Mouse (Mus musculus) embryonic facial prominence, embryonic 14.5 days (tissue): Measurements from ENCODE around the gene Prim2. TPM values are rescaled to one million over a fixed set of nuclear protein-coding genes. Genes with fewer than 3 reads are reported as not detected.
A peak's percentile ranks its signal among the peaks of the same experiment; 100 is the strongest.

Experiments used
- ATAC-seq: fragments of 200-750 bp; cut with Nextera tagmentation; 2 replicates; pipeline ENCODE4 v1.8.0; 2017; ENCODE audit warnings: low read depth, moderate number of reproducible peaks, moderate TSS enrichment
- DNase-seq: peaks from one replicate; pipeline ENCODE4 v3.0.0-alpha.2; 2015; ENCODE audit warnings: low spot score
- H3K27ac ChIP-seq: fragments of 300-500 bp; sonication (generic); replicated peaks from 2 replicates; pipeline ENCODE4 v1.5.1; 2014; ENCODE audit warnings: low read depth, mild to moderate bottlenecking, low read length, moderate library complexity
- H3K27me3 ChIP-seq: fragments of 300-500 bp; sonication (generic); replicated peaks from 2 replicates; pipeline ENCODE4 v1.6.1; 2014; ENCODE audit warnings: low read length; ENCODE audit not compliant: control insufficient read depth, insufficient read depth
- H3K36me3 ChIP-seq: fragments of 300-500 bp; sonication (generic); 2 replicates; pipeline ENCODE4 v1.6.1; 2014; ENCODE audit warnings: low read length, mixed read lengths; ENCODE audit not compliant: control insufficient read depth, insufficient read depth
- H3K4me1 ChIP-seq: fragments of 300-500 bp; sonication (generic); 2 replicates; pipeline ENCODE4 v1.6.1; 2014; ENCODE audit warnings: antibody characterized with exemption, low read length; ENCODE audit not compliant: control insufficient read depth, insufficient read depth
- H3K4me2 ChIP-seq: fragments of 300-500 bp; sonication (generic); 2 replicates; pipeline ENCODE4 v1.6.1; 2014; ENCODE audit warnings: low read depth, mild to moderate bottlenecking, low read length, moderate library complexity, mixed read lengths
- H3K4me3 ChIP-seq: fragments of 300-500 bp; sonication (generic); 2 replicates; pipeline ENCODE4 v1.5.1; 2014; ENCODE audit warnings: low read depth, mild to moderate bottlenecking, low read length
- H3K9ac ChIP-seq: fragments of 300-500 bp; sonication (generic); 2 replicates; pipeline ENCODE4 v1.6.1; 2014; ENCODE audit warnings: low read depth, mild to moderate bottlenecking, low read length, moderate library complexity, mixed read lengths
- H3K9me3 ChIP-seq: fragments of 300-500 bp; sonication (generic); 2 replicates; pipeline ENCODE4 v1.6.1; 2016; ENCODE audit warnings: low read length; ENCODE audit not compliant: control insufficient read depth
- WGBS: fragments of 180-500 bp; shearing (Covaris S2); extraction: QIAGEN DNeasy Blood & Tissue Kit; methylation state at CpG from one replicate; pipeline ENCODE4 v1.1.7; 2014; 5-methylcytosine and 5-hydroxymethylcytosine counted together
- polyA plus RNA-seq: library from polyadenylated mRNA; unstranded; fragments of >200 nt; fragmentation: Nextera tagmentation; extraction: Ambion mirVana; gene quantifications from 2 replicates; pipeline ENCODE4 v1.2.1, GENCODE M21; 2014

Gene Prim2
- polyA plus RNA-seq, 1 experiment from 2014 or later = 26.6 TPM

- Histone ChIP-seq H3K4me1 (no peaks in the 10 kb centered on the region), H3K4me3 (no peak overlapping the region), H3K9ac (no peak overlapping the region), H3K27ac (no peak overlapping the region), H3K36me3 (no peaks in the 10 kb centered on the region), H3K4me2 (no peak overlapping the region), H3K27me3 (no peaks in the 10 kb centered on the region), H3K9me3 (no peaks in the 10 kb centered on the region)
- no peak for DNase-seq
- WGBS = 75% methylated on average over 8 of the region's 8 CpGs
- ATAC-seq = no peak
These were observed 208.9 kb downstream of the Prim2 start for GRCm38 (mm10) chr1:33460703-33461102.

- Histone ChIP-seq H3K4me2 (no peak overlapping the region), H3K36me3 (no peaks in the 10 kb centered on the region), H3K9me3 (no peaks in the 10 kb centered on the region), H3K27me3 (no peaks in the 10 kb centered on the region), H3K27ac (no peak overlapping the region), H3K4me1 (no peaks in the 10 kb centered on the region), H3K4me3 (no peak overlapping the region), H3K9ac (no peak overlapping the region)
- DNase-seq = no peak
- 48% methylated on average over 3 of the region's 3 CpGs for WGBS
- ATAC-seq = peak; percentile 15; the same call in 1 of the 2 replicates
These were observed 209.3 kb downstream of the Prim2 start for GRCm38 (mm10) chr1:33460262-33460661.

- Histone ChIP-seq H3K4me2 (no peak overlapping the region), H3K27me3 (no peaks in the 10 kb centered on the region), H3K9me3 (no peaks in the 10 kb centered on the region), H3K36me3 (no peaks in the 10 kb centered on the region), H3K4me3 (no peak overlapping the region), H3K4me1 (no peaks in the 10 kb centered on the region), H3K9ac (no peak overlapping the region), H3K27ac (no peak overlapping the region)
- WGBS = 82% methylated on average over 3 of the region's 3 CpGs
- no peak for ATAC-seq
- no peak for DNase-seq
These were observed 210.6 kb downstream of the Prim2 start for GRCm38 (mm10) chr1:33458950-33459349.

GRCm38 (mm10) chr1:33454251-33454650 lies 215.3 kb downstream of the Prim2 start:
- no peak for ATAC-seq
- WGBS = 94% methylated on average over 6 of the region's 6 CpGs
- DNase-seq = no peak
- H3K4me2 ChIP-seq = no peak overlapping the region
- H3K9me3 ChIP-seq = no peaks in the 10 kb centered on the region
- H3K27me3 ChIP-seq = no peaks in the 10 kb centered on the region
- no peaks in the 10 kb centered on the region for H3K36me3 ChIP-seq
- no peaks in the 10 kb centered on the region for H3K4me1 ChIP-seq
- H3K27ac ChIP-seq = no peak overlapping the region
- no peak overlapping the region for H3K4me3 ChIP-seq
- H3K9ac ChIP-seq = no peak overlapping the region

GRCm38 (mm10) chr1:33453299-33453698 lies 216.3 kb downstream of the Prim2 start:
- no peaks in the 10 kb centered on the region for H3K36me3 ChIP-seq
- no peak for ATAC-seq
- no peak overlapping the region for H3K4me2 ChIP-seq
- no peak for DNase-seq
- no peak overlapping the region for H3K4me3 ChIP-seq
- 84% methylated on average over 9 of the region's 9 CpGs for WGBS
- H3K27me3 ChIP-seq = no peaks in the 10 kb centered on the region
- H3K27ac ChIP-seq = no peak overlapping the region
- H3K4me1 ChIP-seq = no peaks in the 10 kb centered on the region
- H3K9ac ChIP-seq = no peak overlapping the region
- no peaks in the 10 kb centered on the region for H3K9me3 ChIP-seq

GRCm38 (mm10) chr1:33447179-33447578 lies 222.4 kb downstream of the Prim2 start:
- no peak overlapping the region for H3K27ac ChIP-seq
- H3K9me3 ChIP-seq = no peaks in the 10 kb centered on the region
- H3K4me3 ChIP-seq = no peak overlapping the region
- WGBS = 79% methylated on average over 4 of the region's 4 CpGs
- no peaks in the 10 kb centered on the region for H3K36me3 ChIP-seq
- ATAC-seq (no peak), DNase-seq (no peak)
- H3K4me1 ChIP-seq = no peaks in the 10 kb centered on the region
- no peaks in the 10 kb centered on the region for H3K27me3 ChIP-seq
- H3K4me2 ChIP-seq = no peak overlapping the region
- H3K9ac ChIP-seq = no peak overlapping the region

- 81% methylated on average over 2 of the region's 2 CpGs for WGBS
- Histone ChIP-seq H3K27ac (no peak overlapping the region), H3K4me2 (no peak overlapping the region), H3K4me1 (no peaks in the 10 kb centered on the region), H3K9ac (no peak overlapping the region), H3K4me3 (no peak overlapping the region), H3K27me3 (no peaks in the 10 kb centered on the region), H3K9me3 (no peaks in the 10 kb centered on the region), H3K36me3 (no peaks in the 10 kb centered on the region)
- no peak for ATAC-seq
- no peak for DNase-seq
These were observed 233.4 kb downstream of the Prim2 start for GRCm38 (mm10) chr1:33436167-33436566.

Other genes starting within 250 kb of the Prim2 start
- gene Rab23, start 50.1 kb upstream of the Prim2 start, polyA plus RNA-seq = 21.3 and 24.5 TPM in 2 replicates
- gene Bag2, start 88.0 kb upstream of the Prim2 start, polyA plus RNA-seq = 61.1 and 68.5 TPM in 2 replicates
- 29.7 and 31.3 TPM in 2 replicates for gene Zfp451, start 144.8 kb upstream of the Prim2 start, polyA plus RNA-seq
- gene Bend6, start 238.0 kb upstream of the Prim2 start, polyA plus RNA-seq = 2.0 and 2.4 TPM in 2 replicates
- gene Dst, start 238.4 kb upstream of the Prim2 start, polyA plus RNA-seq = 37.5 and 39.5 TPM in 2 replicates